Mouse (Mus musculus) ES-E14 (cell line): ENCODE data around the gene Arih2. TPM values are rescaled to one million over a fixed set of nuclear protein-coding genes. Genes with fewer than 3 reads are reported as not detected.

Experiments
- DNase-seq: peaks from one replicate; pipeline ENCODE4 v3.0.0-alpha.2; 2013; ENCODE audit warnings: low read depth, low spot score
- H3K27ac ChIP-seq: 2 replicates; pipeline ENCODE4 v1.5.1; 2012; ENCODE audit warnings: low read depth, mild to moderate bottlenecking, low read length, moderate library complexity, mixed read lengths; ENCODE audit not compliant: poor library complexity, insufficient read depth, severe bottlenecking
- H3K36me3 ChIP-seq: 2 replicates; pipeline ENCODE4 v1.6.1; 2012; ENCODE audit warnings: mild to moderate bottlenecking, low read length, moderate library complexity, mixed read lengths; ENCODE audit not compliant: control insufficient read depth, poor library complexity, insufficient read depth, severe bottlenecking
- H3K4me1 ChIP-seq, 2 experiments: fragments of 150-350 bp in 1 of 2; sonication (generic) in 1 of 2; 2 replicates each; pipeline ENCODE4 v1.6.1; 2012; ENCODE audit warnings: low read length in 2 of 2, mild to moderate bottlenecking in 1 of 2, mixed read lengths in 1 of 2; ENCODE audit not compliant: control insufficient read depth in 2 of 2, insufficient read depth in 2 of 2, poor library complexity in 1 of 2
- H3K4me3 ChIP-seq, 2 experiments: fragments of 150-350 bp in 1 of 2; sonication (generic) in 1 of 2; 2 replicates each; pipeline ENCODE4 v1.5.1; 2012; ENCODE audit warnings: low read length in 2 of 2, low read depth in 1 of 2, mild to moderate bottlenecking in 1 of 2, mixed read lengths in 1 of 2; ENCODE audit not compliant: insufficient read depth in 1 of 2, poor library complexity in 1 of 2, severe bottlenecking in 1 of 2
- H3K9ac ChIP-seq: 2 replicates; pipeline ENCODE4 v1.6.1; 2012; ENCODE audit warnings: low read depth, mild to moderate bottlenecking, low read length, mixed read lengths; ENCODE audit not compliant: poor library complexity, insufficient read depth, severe bottlenecking
- H3K9me3 ChIP-seq: fragments of 150-350 bp; sonication (generic); 2 replicates; pipeline ENCODE4 v1.6.1; 2012; ENCODE audit warnings: low read depth, mild to moderate bottlenecking, low read length; ENCODE audit not compliant: control insufficient read depth, insufficient read depth
- CHD2 ChIP-seq: IDR thresholded peaks from 2 replicates; pipeline ENCODE4 v1.6.1; 2014; ENCODE audit warnings: mild to moderate bottlenecking, low read depth, low read length, inconsistent platforms
- HCFC1 ChIP-seq: IDR thresholded peaks from 2 replicates; pipeline ENCODE4 v1.6.1; 2012; ENCODE audit warnings: low read length, inconsistent platforms, borderline replicate concordance; ENCODE audit not compliant: insufficient read depth
- MAFK ChIP-seq: IDR thresholded peaks from 2 replicates; pipeline ENCODE4 v1.6.1; 2014; ENCODE audit warnings: mild to moderate bottlenecking, low read depth, low read length, inconsistent platforms; ENCODE audit not compliant: insufficient read depth
- ZC3H11A ChIP-seq: IDR thresholded peaks from 2 replicates; pipeline ENCODE4 v1.6.1; 2012; ENCODE audit warnings: low read depth, mild to moderate bottlenecking, inconsistent platforms, low read length, borderline replicate concordance
- ZNF384 ChIP-seq: IDR thresholded peaks from 2 replicates; pipeline ENCODE4 v1.6.1; 2012; ENCODE audit warnings: low read depth, low read length, inconsistent platforms
- in situ Hi-C, 2 experiments: fragments of 600-800 bp; cut with MboI; formaldehyde crosslinking; loops; one replicate each; pipeline ENCODE4 v1.15.1; 2025; ENCODE audit warnings: low sequenced_read_pairs in 2 of 2, inconsistent platforms in 1 of 2; ENCODE audit not compliant: unreplicated experiment in 2 of 2
- total RNA-seq: library from RNA; depleted of rRNA; stranded (reverse); fragments of 300-350 nt; gene quantifications from 2 replicates; pipeline ENCODE4 v1.2.3, GENCODE M21; 2012

The Arih2 gene
- total RNA-seq, 1 experiment = 128 TPM

- H3K4me1 ChIP-seq = peaks cover 8 to 25% of the 10 kb centered on the region in 2 experiments
- TF ChIP-seq ZNF384 (no peak), MAFK (no peak), HCFC1 (no peak), CHD2 (no peak), ZC3H11A (no peak)
- in situ Hi-C loops = no loop called here
- H3K9ac ChIP-seq = peak overlapping the region; percentile 22; the same call in 1 of the 2 replicates
- peak overlapping the region; percentile 88 for H3K27ac ChIP-seq
- no peaks in the 10 kb centered on the region for H3K36me3 ChIP-seq
- peak overlapping the region in 1 of 2 experiments; percentile 1; a peak in 1 of 4 replicates for H3K4me3 ChIP-seq
- peak; percentile 89 for DNase-seq
- H3K9me3 ChIP-seq = no peaks in the 10 kb centered on the region
Measured at GRCm38 (mm10) chr9:108587571-108588180, 61.5 kb downstream of the Arih2 start.

DNA sequence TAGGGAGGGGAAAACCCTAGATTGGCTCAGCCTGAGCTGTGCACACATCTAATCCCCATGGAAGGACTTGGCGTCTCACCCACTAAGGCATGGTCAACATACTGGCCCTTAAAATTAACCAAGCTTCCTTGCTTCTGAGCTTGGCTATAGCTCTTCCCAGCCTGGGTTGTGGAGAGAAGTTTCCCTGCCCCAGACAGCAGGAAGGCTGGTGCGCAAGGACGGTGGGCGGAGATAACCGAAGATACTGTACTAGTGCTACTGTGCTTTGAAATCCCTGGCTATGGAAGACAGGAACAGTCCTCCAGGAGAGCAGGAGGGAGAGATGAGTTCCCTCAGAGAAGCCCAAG lies 69.9 kb downstream of the Arih2 start:
- TF ChIP-seq MAFK = no peak
- no peak for TF ChIP-seq ZC3H11A
- TF ChIP-seq CHD2 = no peak
- no peak for TF ChIP-seq ZNF384
- TF ChIP-seq HCFC1 = no peak
- Histone ChIP-seq H3K9me3 (no peaks in the 10 kb centered on the region), H3K4me1 (peaks cover 6 to 32% of the 10 kb centered on the region in 2 experiments; a peak in 3 of 4 replicates), H3K27ac (no peak overlapping the region), H3K4me3 (peak overlapping the region; percentile 72 to 96), H3K9ac (peak overlapping the region; percentile 96), H3K36me3 (peaks cover 9% of the 10 kb centered on the region)
- in situ Hi-C loops = no loop called here
- no peak for DNase-seq

- TF ChIP-seq CHD2 = peak; percentile 99
- no peak for TF ChIP-seq ZC3H11A
- Histone ChIP-seq H3K4me3 (peak within 1 kb of the TSS; percentile 76 to 96), H3K27ac (peak within 1 kb of the TSS; percentile 86), H3K36me3 (peaks cover 9% of the 10 kb centered on the region), H3K9me3 (no peaks in the 10 kb centered on the region), H3K4me1 (peaks cover 6 to 37% of the 10 kb centered on the region in 2 experiments; a peak in 3 of 4 replicates), H3K9ac (peak within 1 kb of the TSS; percentile 96)
- DNase-seq = peak; percentile 89
- in situ Hi-C loops = no loop called here
Measured at GRCm38 (mm10) chr9:108578545-108579343, 70.4 kb downstream of the Arih2 start, which contains the start of gene Wdr6. Wdr6 (minus strand) TSS chr9:108578739.

- Histone ChIP-seq H3K9me3 (no peaks in the 10 kb centered on the region), H3K36me3 (peaks cover 12% of the 10 kb centered on the region), H3K9ac (peak overlapping the region; percentile 96), H3K4me1 (peaks cover 6 to 42% of the 10 kb centered on the region in 2 experiments; a peak in 3 of 4 replicates), H3K27ac (peak overlapping the region; percentile 86), H3K4me3 (peak overlapping the region; percentile 76 to 96)
- in situ Hi-C loops = no loop called here
- no peak for DNase-seq
- TF ChIP-seq ZNF384 (peak; percentile 87), ZC3H11A (no peak), CHD2 (no peak), MAFK (no peak), HCFC1 (no peak)
Measured at GRCm38 (mm10) chr9:108577934-108578544, 71.1 kb downstream of the Arih2 start.
